Mouse (Mus musculus): Measurements from ENCODE around the gene Gas1.

Gene Gas1

GRCm38 (mm10) chr13:60173186-60173585 lies 4.0 kb downstream of the Gas1 start:
- CTCF ChIA-PET, result no interaction called here

- CTCF ChIA-PET, result no interaction called here
These were observed 4.7 kb downstream of the Gas1 start for GRCm38 (mm10) chr13:60172366-60173017.

DNA sequence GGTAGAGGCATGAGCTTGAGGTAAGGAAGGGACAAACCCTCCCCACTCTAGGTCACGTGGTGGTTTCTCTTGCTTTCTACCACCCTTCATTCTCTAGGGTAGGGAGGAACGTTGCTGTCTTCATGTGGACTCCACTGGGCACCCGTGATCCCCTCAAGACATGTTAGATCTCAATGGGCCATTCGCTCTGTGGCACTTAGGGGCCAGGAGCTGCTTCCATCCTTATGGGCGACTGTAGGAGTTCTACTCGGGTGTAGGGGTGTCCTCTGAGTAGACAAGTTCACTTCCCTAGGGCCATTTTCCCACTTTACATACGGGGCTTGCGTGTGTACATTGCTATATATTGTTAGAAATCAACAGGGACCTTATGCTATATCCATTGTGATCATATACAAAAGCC lies 5.4 kb downstream of the Gas1 start:
- CTCF ChIA-PET, result no interaction called here

DNA sequence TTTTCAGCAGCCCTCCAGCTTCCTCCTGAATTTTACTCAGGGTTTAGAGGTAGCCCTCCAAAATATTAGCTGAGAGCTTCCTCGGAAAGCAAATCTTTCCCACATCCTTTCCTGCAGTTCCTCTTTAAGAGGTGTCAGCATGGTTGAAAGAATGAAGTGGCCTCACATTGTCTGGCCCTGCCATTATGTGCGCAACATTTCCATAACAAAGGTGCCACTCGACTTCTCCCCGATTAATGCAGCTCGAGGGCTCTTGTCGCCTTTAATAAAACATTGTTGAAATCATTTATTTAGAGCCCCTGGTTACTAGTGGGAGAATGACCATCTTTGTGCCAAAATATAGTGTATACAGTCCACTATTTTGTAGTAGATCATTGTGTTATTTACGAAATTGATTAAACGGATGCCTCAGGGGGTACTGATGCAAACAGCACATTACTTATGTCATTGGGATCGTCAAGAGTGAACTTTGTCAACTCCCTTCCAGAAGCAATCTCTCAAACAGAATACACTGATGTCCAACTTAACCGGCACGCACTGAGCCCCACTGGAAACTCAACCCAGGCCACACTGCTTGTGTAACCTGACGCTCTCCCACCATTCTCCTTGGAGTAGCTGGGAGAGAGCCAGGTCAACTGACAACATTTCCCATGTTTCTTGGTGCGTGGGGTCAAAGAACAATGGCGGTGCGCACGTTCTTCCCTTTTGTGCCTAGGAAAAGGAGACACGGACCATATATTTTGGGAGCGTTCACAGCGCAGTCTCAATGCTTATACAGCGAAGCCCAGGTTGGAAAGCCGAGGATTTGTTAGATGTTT lies 6.1 kb downstream of the Gas1 start:
- CTCF ChIA-PET, result no interaction called here

DNA sequence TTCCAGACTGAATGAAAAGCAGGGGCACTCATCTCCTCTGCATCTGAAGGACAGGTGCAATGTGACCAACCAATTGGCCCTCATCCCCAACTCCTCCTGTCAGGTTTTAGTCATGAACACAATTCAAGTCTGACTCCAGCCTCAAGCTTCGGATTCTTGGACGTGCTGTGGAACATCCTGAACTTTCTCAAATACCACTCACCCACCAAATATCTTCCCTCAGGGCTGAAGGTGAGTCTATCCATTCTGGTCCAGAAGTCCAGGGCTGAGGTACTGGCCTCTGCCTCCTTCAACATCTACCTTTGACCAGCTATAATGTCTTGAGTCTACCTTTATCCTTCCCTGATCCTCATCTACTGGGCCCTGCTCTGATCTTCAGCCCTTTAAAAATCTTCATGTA lies 8.1 kb downstream of the Gas1 start:
- CTCF ChIA-PET, result no interaction called here

GRCm38 (mm10) chr13:60156294-60157126 lies 20.7 kb downstream of the Gas1 start:
- CTCF ChIA-PET, result no interaction called here

- CTCF ChIA-PET, result no interaction called here
These were observed 23.0 kb downstream of the Gas1 start for GRCm38 (mm10) chr13:60154170-60154569.

- CTCF ChIA-PET, result no interaction called here
These were observed 28.9 kb downstream of the Gas1 start for GRCm38 (mm10) chr13:60148235-60148634.

- CTCF ChIA-PET, result no interaction called here
These were observed 29.3 kb downstream of the Gas1 start for GRCm38 (mm10) chr13:60147857-60148181.

GRCm38 (mm10) chr13:60146994-60147856 lies 29.9 kb downstream of the Gas1 start:
- CTCF ChIA-PET, result no interaction called here

DNA sequence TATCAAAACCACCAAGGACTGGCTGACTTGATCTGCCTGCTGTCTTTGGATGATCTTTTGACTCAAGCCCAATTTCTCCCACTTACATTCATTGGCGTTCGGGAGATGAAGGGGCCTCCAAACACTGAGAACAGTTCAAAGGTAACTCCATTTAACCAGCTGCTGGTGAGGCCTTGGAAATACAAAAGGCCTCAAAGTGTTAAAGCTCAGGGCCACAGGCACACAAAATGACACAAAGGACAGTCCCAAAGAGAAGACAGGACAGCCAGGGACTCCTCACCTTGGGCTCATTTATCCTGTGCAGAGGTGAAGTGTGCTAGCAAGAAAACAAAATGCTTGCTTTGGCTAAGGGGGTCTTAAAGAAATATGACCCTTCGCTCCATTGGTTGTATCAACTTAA lies 30.9 kb downstream of the Gas1 start:
- CTCF ChIA-PET, result no interaction called here

DNA sequence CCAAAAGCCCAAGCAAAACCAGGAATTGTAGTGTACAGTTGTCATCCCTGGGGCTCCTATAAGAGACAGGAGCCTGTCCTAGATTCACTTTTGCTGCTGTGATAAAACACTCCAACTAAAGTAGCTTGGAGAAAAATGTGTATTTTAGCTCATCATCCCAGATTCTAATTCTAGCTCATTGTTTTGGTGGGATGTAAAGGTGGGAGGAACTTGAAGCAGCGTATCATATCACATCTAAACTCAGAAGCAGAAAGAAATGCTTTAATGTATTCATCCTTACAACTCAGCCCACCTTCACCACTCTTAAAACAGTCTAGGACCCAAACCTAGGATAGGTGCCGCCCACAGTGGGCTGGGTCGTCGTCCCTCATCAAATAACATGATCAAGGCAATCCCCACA lies 40.2 kb downstream of the Gas1 start:
- CTCF ChIA-PET, result no interaction called here

DNA sequence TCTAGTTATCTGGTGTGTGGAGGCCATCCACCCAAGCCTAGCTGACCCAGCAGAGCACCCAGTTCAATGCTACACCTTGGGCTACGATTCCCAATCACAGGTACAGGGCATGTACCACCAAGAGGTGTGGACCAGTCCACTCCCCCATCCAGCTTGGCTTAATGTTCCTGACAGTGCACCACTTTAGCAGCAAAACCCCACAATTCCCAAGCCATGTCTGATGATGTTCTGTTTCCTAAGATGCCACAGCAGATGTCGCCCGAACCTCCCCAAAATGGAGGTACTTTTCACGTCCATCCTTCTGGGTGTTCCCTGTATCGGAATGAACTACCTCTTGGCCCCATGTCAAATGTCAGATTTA lies 42.7 kb downstream of the Gas1 start:
- CTCF ChIA-PET, result no interaction called here

DNA sequence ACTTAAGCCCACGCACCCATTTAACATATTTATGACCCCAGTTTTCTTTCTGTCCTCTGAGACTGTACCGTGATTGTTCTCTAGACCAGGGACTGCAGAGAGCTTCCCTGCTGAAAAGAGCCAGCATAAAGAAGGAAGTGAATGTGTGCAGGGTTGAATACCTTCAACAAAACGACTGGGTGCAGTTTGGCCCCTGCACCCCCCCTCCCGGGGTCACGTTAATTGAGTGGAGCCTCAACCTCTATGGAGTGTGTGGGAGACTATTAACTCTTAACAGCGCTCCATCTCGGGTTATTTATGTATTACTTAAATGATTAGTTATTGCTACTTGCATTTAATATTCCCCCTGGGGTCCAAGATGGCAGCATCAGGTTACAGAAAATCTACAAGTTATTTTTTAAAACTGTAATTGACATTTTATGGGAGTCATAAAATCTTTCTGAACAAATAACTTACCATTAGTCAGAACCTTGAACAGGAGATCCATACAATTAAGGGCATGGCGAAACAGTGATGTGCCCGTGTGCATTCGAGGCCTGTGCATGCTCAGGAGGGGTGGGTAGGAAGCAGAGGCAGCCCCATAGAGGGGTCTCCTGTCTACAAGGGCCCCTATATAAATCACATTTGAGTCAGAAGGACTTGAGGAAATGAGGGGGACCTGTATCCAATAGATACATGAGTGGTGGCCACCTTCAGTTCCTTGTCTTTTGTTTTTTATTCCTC lies 43.3 kb downstream of the Gas1 start:
- CTCF ChIA-PET, result no interaction called here

GRCm38 (mm10) chr13:60131771-60132170 lies 45.4 kb downstream of the Gas1 start:
- CTCF ChIA-PET, result no interaction called here

DNA sequence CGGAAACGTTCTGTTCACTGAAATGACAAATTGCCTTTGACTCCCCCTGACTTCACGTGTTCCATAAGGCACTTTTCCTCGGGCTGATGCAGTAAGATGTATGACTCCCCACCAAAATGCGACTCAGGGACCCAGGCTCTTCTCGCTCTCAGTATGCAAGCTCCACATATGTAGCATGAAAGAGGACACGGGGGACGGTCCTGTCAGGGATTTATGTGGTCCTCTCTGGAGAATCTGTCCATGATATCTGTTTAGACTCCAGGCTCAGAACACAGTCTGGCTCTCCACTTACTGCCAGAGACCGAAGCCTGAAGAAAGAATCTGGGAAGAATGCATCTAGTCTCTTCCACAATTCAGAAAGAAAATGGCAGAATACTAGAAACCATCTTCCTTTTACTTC lies 47.6 kb downstream of the Gas1 start:
- CTCF ChIA-PET, result no interaction called here

DNA sequence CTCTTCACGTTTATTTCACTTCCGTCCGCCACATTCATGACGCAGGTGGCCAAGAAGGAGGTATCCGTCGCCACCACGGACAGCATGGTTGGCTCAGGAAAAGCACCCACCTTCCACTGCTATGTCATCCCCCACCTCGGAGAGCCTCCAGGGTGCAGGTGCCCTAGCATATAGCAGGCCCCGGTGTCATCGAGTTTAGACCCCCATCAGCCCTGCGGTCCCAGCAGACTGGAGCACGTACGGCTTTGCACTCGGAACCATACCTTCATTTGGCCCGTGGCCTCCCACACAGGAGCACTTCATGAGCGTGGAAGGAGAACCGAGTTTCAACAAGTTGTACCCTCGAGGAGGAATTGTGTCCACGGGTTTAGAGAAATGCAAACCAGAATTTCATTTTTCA lies 50.8 kb downstream of the Gas1 start:
- CTCF ChIA-PET, result no interaction called here

DNA sequence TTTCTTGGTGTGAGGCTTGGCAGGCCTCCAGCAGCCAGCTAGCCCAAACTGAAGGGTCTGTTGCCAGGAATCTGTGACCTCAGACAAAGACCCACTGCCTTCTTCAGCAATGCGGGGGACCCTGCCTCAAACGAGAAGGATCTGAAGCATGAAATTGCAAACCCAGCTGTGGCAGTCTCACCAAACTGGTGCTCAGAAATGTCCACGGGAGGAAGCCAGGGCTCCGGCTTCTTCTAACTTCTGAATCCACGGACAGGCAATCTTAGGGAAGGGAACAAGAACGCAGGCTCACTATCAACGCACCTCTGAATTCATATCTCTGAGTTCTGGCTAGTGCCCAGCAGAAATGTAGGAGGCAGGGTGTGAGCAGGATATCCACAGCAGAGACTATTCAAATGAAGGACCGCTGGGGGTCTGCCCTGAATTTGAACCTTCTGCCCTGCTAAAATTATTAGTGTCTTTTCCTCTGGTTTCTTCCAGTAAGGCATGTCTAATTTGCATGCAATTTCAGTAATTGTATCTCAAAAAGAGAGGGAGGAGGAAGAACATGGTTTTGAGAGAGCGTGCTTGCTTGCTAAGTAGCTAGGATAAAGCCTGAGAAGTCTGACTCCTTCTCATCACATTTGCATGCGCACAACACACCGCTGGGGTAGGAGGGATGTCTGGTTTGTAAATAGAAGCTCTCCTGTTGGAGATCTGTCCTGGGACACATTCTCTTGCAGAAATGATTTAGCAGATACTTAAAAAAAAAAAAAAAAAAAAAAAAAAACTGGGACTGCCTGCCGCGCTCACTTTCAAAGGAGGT lies 51.5 kb downstream of the Gas1 start:
- CTCF ChIA-PET, result interaction anchor here (0.8 kb wide), 1 partner anchor 12 kb away, joined by 19 read pairs; no protein-coding TSS in a partner anchor

DNA sequence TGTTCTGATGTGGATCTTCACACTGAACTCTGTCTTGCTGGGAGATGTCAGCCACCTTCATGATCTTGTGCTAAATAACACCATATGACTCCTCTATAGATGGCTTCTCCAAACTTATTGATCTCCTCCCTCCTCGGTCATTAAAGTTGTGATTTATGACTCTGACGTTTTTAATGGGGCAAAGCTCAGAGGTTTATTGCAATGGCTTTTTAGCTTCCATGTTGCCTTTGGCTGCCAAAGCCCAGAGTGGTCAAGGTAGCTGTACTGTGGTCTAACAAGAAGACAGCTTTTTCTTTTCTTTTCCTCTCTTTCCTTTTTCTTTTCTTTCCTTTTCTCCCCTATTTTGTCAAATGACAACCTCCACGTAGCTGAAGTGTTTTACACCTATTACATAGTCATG lies 52.1 kb downstream of the Gas1 start:
- CTCF ChIA-PET, result interaction anchor here (0.8 kb wide), 1 partner anchor 12 kb away, joined by 19 read pairs; no protein-coding TSS in a partner anchor

DNA sequence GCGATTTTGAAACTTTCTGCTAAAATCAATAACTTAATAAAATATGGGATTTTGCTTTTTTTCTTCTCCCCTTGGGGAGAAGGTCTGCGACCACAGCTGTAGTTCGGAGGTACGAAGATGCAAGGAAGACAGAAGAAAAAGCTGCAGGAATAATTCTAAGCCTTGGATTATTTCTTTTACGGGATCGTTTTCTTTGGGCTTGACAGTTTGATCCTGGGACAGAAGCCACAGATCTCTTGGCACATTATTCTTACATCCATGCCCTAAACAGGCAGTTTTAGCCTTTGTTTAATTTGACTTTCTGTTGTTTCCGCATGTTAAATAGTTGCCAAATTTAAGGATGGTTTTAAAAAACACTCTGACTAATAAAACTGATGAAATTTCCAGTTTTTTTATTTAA lies 52.7 kb downstream of the Gas1 start:
- CTCF ChIA-PET, result no interaction called here
